In genomic region chr4:94979500-94979915, GRCm38 (mm10) we compare ENCODE assay signal across 8 mouse cellular contexts. TPM values are rescaled to one million over a fixed set of nuclear protein-coding genes. Genes with fewer than 3 reads are reported as not detected.
DNase-seq lines count a peak whose midpoint lies in the region; ATAC-seq and TF ChIP-seq lines count a peak whose summit lies in the region.

No protein-coding gene starts in this region.

- H3K27ac ChIP-seq in left cerebral cortex, adult 2 months = peak overlapping the region; percentile 96
- peak overlapping the region; percentile 12; the same call in 1 of the 2 replicates for H3K27ac ChIP-seq in cortical plate, adult 2 months (ENCODE audit: insufficient read depth, low read length)
- peak overlapping the region; percentile 86 for H3K27ac ChIP-seq in hindbrain, embryonic 12.5 days
- H3K27ac ChIP-seq in midbrain, embryonic 13.5 days = peak overlapping the region; percentile 89

- no peak for TF ChIP-seq CTCF in left cerebral cortex, adult 2 months (IDR thresholded peaks at IDR 0.05)
- TF ChIP-seq CTCF in cortical plate, adult 2 months (IDR thresholded peaks at IDR 0.05; ENCODE audit: extremely low read depth, insufficient read depth, low read length) = no peak

- TF ChIP-seq POLR2A in cortical plate, adult 2 months (IDR thresholded peaks at IDR 0.05; ENCODE audit: extremely low read depth, insufficient read depth, low read length) = no peak

- DNase-seq in left cerebral cortex, adult 2 months (ENCODE audit: extremely low spot score in 1 of 2, low spot score in 2 of 2) = no peak
- DNase-seq in left cerebral cortex, postnatal 4 days = no peak
- DNase-seq in adrenal gland, adult (ENCODE audit: inconsistent age in 2 of 2, low spot score in 1 of 2) = no peak
- DNase-seq in left cerebral cortex, adult 11 months (ENCODE audit: low spot score) = no peak
- DNase-seq in lung, adult 18-20 months = no peak

- 56% methylated on average over 4 of the region's 4 CpGs for WGBS in hindbrain, embryonic 12.5 days
- WGBS in midbrain, embryonic 13.5 days = 48% methylated on average over 4 of the region's 4 CpGs

- ATAC-seq in hindbrain, embryonic 12.5 days (ENCODE audit: low FRiP score) = peak; percentile 26
- ATAC-seq in midbrain, embryonic 13.5 days = 0 out of 2 replicates have a peak, but pooled peaks have one; percentile 15

- H3K9ac ChIP-seq in hindbrain, embryonic 12.5 days = peak overlapping the region; percentile 93
- peak overlapping the region; percentile 93 for H3K9ac ChIP-seq in midbrain, embryonic 13.5 days (replicated peaks)

- H3K27me3 ChIP-seq in hindbrain, embryonic 12.5 days = no peaks in the 10 kb centered on the region
- H3K27me3 ChIP-seq in midbrain, embryonic 13.5 days = no peaks in the 10 kb centered on the region

- H3K36me3 ChIP-seq in hindbrain, embryonic 12.5 days = peaks cover 9% of the 10 kb centered on the region; the same call in 1 of the 2 replicates
- peaks cover 10% of the 10 kb centered on the region; the same call in 1 of the 2 replicates for H3K36me3 ChIP-seq in midbrain, embryonic 13.5 days

- peaks cover 5% of the 10 kb centered on the region; the same call in 1 of the 2 replicates for H3K4me1 ChIP-seq in cortical plate, adult 2 months (ENCODE audit: control insufficient read depth, insufficient read depth, low read length)
- H3K4me1 ChIP-seq in hindbrain, embryonic 12.5 days = peaks cover 16% of the 10 kb centered on the region
- peaks cover 20% of the 10 kb centered on the region for H3K4me1 ChIP-seq in midbrain, embryonic 13.5 days (replicated peaks)

- H3K4me3 ChIP-seq in left cerebral cortex, adult 2 months = peak overlapping the region; percentile 67
- H3K4me3 ChIP-seq in cortical plate, adult 2 months (ENCODE audit: insufficient read depth, low read length) = peak overlapping the region; percentile 81
- peak overlapping the region; percentile 86 for H3K4me3 ChIP-seq in hindbrain, embryonic 12.5 days
- H3K4me3 ChIP-seq in midbrain, embryonic 13.5 days (replicated peaks) = peak overlapping the region; percentile 86

- H3K9me3 ChIP-seq in hindbrain, embryonic 12.5 days (replicated peaks) = no peaks in the 10 kb centered on the region
- no peaks in the 10 kb centered on the region for H3K9me3 ChIP-seq in midbrain, embryonic 13.5 days

- peak overlapping the region; percentile 81 for H3K4me2 ChIP-seq in hindbrain, embryonic 12.5 days (replicated peaks)
- peak overlapping the region; percentile 54 for H3K4me2 ChIP-seq in midbrain, embryonic 13.5 days (replicated peaks)

- intact Hi-C loops in left cerebral cortex, adult 2 months (cut with DNase I) = loop anchor here (2.0 kb wide), 1 partner anchor 71 kb away; no protein-coding TSS in a partner anchor
- intact Hi-C loops in left cerebral cortex, postnatal 4 days (cut with DNase I) = no loop called here

RNA-seq across cellular contexts. Expression of gene Mysm1, which starts 0.6 kb away (rescaled TPM):
- 10 to 100 TPM; 39.6 to 41.6 TPM for total RNA-seq in left cerebral cortex, adult 2 months (2021)
- total RNA-seq in left cerebral cortex, postnatal 4 days (2021) = 10 to 100 TPM; 28.8 to 34.3 TPM
- polyA plus RNA-seq in cortical plate, adult 2 months (2012; rRNA removed) = 17.8 and 17.9 TPM in 2 replicates
- 33.2 and 35.7 TPM in 2 replicates for polyA plus RNA-seq in hindbrain, embryonic 12.5 days (2016; fragmentation: Nextera tagmentation; extraction: Ambion mirVana)
- 34.5 and 36.5 TPM in 2 replicates for polyA plus RNA-seq in midbrain, embryonic 13.5 days (2015; fragmentation: Nextera tagmentation; extraction: Ambion mirVana)

RNA-seq across cellular contexts. Expression of gene Eqtn, which starts 50.9 kb away (rescaled TPM):
- total RNA-seq in left cerebral cortex, adult 2 months (2021) = 1 to 10 TPM in 1 of 2 experiments, under 1 TPM in 1; 0.84 to 1.0 TPM
- total RNA-seq in left cerebral cortex, postnatal 4 days (2021) = under 1 TPM; 0.48 to 0.62 TPM
- 2.1 and 3.1 TPM in 2 replicates for polyA plus RNA-seq in cortical plate, adult 2 months (2012; rRNA removed)
- not detected in 2 replicates for polyA plus RNA-seq in hindbrain, embryonic 12.5 days (2016; fragmentation: Nextera tagmentation; extraction: Ambion mirVana)
- not detected in 2 replicates for polyA plus RNA-seq in midbrain, embryonic 13.5 days (2015; fragmentation: Nextera tagmentation; extraction: Ambion mirVana)

Comparison
In these comparisons a context has a peak if more than half of its experiments do, and no peak if none do; other contexts are left out.
1. H3K27ac ChIP-seq: peak in every context shown above with its lines; median percentile 96 in left cerebral cortex, adult 2 months; 89 in midbrain, embryonic 13.5 days; 86 in hindbrain, embryonic 12.5 days; 12 in cortical plate, adult 2 months.